ENCODE assay signal across 8 mouse cellular contexts in the genomic region with DNA sequence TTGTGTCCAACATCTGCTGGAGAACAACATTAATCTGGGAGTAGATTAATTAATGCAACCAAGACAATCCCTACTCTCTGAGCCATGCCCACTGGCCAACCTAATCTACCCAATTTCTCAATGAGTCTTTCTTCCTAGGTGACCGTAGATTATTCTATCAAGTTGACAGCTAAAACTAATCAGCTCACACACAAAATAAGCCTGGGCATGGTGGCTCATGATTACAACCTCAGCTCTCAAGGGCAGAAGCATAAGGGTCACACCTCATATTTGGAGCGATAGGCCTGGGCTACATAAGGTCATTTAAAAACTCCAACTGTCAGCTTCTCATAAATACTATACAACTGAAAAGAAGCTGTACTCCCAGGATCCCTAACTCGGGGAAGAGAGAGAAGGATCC. TPM values are rescaled to one million over a fixed set of nuclear protein-coding genes. Genes with fewer than 3 reads are reported as not detected.
DNase-seq lines count a peak whose midpoint lies in the region; ATAC-seq lines count a peak whose summit lies in the region.

No protein-coding gene starts in this region.

- H3K36me3 ChIP-seq in limb, embryonic 15.5 days, result peaks cover 40% of the 10 kb centered on the region
- peaks cover 16% of the 10 kb centered on the region for H3K36me3 ChIP-seq in stomach, embryonic 16.5 days (ENCODE audit: control insufficient read depth, insufficient read depth, low read length)

- peak overlapping the region; percentile 72 for H3K9ac ChIP-seq in limb, embryonic 15.5 days
- H3K9ac ChIP-seq in stomach, embryonic 16.5 days (ENCODE audit: low read length), result peak overlapping the region; percentile 82

- DNase-seq in cerebellum, adult 11-12 months, result peak; percentile 29
- DNase-seq in retina, postnatal 1 day, result peak; percentile 27
- no peak for DNase-seq in retina, embryonic 14.5 days (ENCODE audit: low spot score)
- DNase-seq in T-cell, adult 2 months (ENCODE audit: low spot score), result no peak
- no peak for DNase-seq in B cell, adult 2 months

- no peak for ATAC-seq in cerebellum, adult (ENCODE audit: insufficient number of reproducible peaks, low FRiP score, low TSS enrichment)
- no peak for ATAC-seq in limb, embryonic 15.5 days (ENCODE audit: insufficient number of reproducible peaks, low FRiP score, low TSS enrichment, low read depth)
- no peak for ATAC-seq in stomach, embryonic 16.5 days (ENCODE audit: insufficient read depth, low FRiP score)

- H3K27me3 ChIP-seq in limb, embryonic 15.5 days, result no peaks in the 10 kb centered on the region
- no peaks in the 10 kb centered on the region for H3K27me3 ChIP-seq in stomach, embryonic 16.5 days (ENCODE audit: control insufficient read depth, insufficient read depth, low read length)

- H3K4me2 ChIP-seq in limb, embryonic 15.5 days, result peak overlapping the region; percentile 72
- peak overlapping the region; percentile 78 for H3K4me2 ChIP-seq in stomach, embryonic 16.5 days (ENCODE audit: low read depth, low read length)

- peaks cover 14% of the 10 kb centered on the region for H3K4me1 ChIP-seq in limb, embryonic 15.5 days
- peaks cover 16% of the 10 kb centered on the region for H3K4me1 ChIP-seq in stomach, embryonic 16.5 days (ENCODE audit: control insufficient read depth, insufficient read depth, low read length)

- 0 out of 2 replicates have a peak overlapping the region, but pooled peaks have one; percentile 96 for H3K27ac ChIP-seq in limb, embryonic 15.5 days
- H3K27ac ChIP-seq in stomach, embryonic 16.5 days (ENCODE audit: low read length), result peak overlapping the region; percentile 92; the same call in 1 of the 2 replicates

- peak overlapping the region; percentile 89 for H3K4me3 ChIP-seq in limb, embryonic 15.5 days
- peak overlapping the region; percentile 79 for H3K4me3 ChIP-seq in stomach, embryonic 16.5 days (replicated peaks; ENCODE audit: low read length)

- 43% methylated on average over 3 of the region's 3 CpGs for WGBS in limb, embryonic 15.5 days
- WGBS in stomach, embryonic 16.5 days, result 40% methylated on average over 3 of the region's 3 CpGs

- H3K9me3 ChIP-seq in limb, embryonic 15.5 days, result no peaks in the 10 kb centered on the region
- H3K9me3 ChIP-seq in stomach, embryonic 16.5 days (replicated peaks; ENCODE audit: control insufficient read depth, low read length), result no peaks in the 10 kb centered on the region

RNA-seq across cellular contexts. Expression of gene Txndc9, which starts 1.5 kb away (rescaled TPM):
- polyA plus RNA-seq in limb, embryonic 15.5 days (2015; fragmentation: Nextera tagmentation; extraction: Ambion mirVana), result 137 and 140 TPM in 2 replicates
- 125 and 137 TPM in 2 replicates for polyA plus RNA-seq in stomach, embryonic 16.5 days (2015; fragmentation: Nextera tagmentation; extraction: Ambion mirVana)

RNA-seq across cellular contexts. Expression of gene Eif5b, which starts 1.6 kb away (rescaled TPM):
- polyA plus RNA-seq in limb, embryonic 15.5 days (2015; fragmentation: Nextera tagmentation; extraction: Ambion mirVana), result 26.3 and 29.3 TPM in 2 replicates
- 22.8 and 26.5 TPM in 2 replicates for polyA plus RNA-seq in stomach, embryonic 16.5 days (2015; fragmentation: Nextera tagmentation; extraction: Ambion mirVana)

RNA-seq across cellular contexts. Expression of gene Lyg1, which starts 38.7 kb away (rescaled TPM):
- polyA plus RNA-seq in limb, embryonic 15.5 days (2015; fragmentation: Nextera tagmentation; extraction: Ambion mirVana), result 0.22 TPM in 1 of 2 replicates, not detected in the other
- not detected in 2 replicates for polyA plus RNA-seq in stomach, embryonic 16.5 days (2015; fragmentation: Nextera tagmentation; extraction: Ambion mirVana)

Comparison
In these comparisons a context has a peak if more than half of its experiments do, and no peak if none do; other contexts are left out.
1. DNase-seq: peak in cerebellum, adult 11-12 months (single experiment) and retina, postnatal 1 day (single experiment); none in retina, embryonic 14.5 days (single experiment), T-cell, adult 2 months (single experiment) and B cell, adult 2 months (0 of 2).